Mouse (Mus musculus) kidney, adult 2 months (tissue): ENCODE data around the gene Klf14.

ENCODE experiments used
- CTCF ChIP-seq: fragments of 200-500 bp; conservative IDR thresholded peaks from 2 replicates; pipeline ENCODE4 v1.5.1; 2011; ENCODE audit warnings: low read depth, mild to moderate bottlenecking, control low read depth, low read length, moderate library complexity, mixed read lengths; ENCODE audit not compliant: insufficient read depth, insufficient read length
- POLR2A ChIP-seq: fragments of 200-500 bp; IDR thresholded peaks from one replicate; pipeline ENCODE4 v1.6.1; 2011; ENCODE audit warnings: low read depth, low read length, control low read depth

- no peak for TF ChIP-seq CTCF
- no peak for TF ChIP-seq POLR2A
Observed at GRCm38 (mm10) chr6:30907970-30908369, 50.9 kb downstream of the Klf14 start.
